Mouse (Mus musculus) midbrain, embryonic 13.5 days (tissue): ENCODE measurements around the gene Gm45521. TPM values are rescaled to one million over a fixed set of nuclear protein-coding genes. Genes with fewer than 3 reads are reported as not detected.

Experiments
- ATAC-seq: fragments of 200-750 bp; cut with Nextera tagmentation; 2 replicates; pipeline ENCODE4 v1.8.0; 2017; ENCODE audit warnings: mild to moderate bottlenecking, moderate TSS enrichment, moderate library complexity
- H3K27ac ChIP-seq: fragments of 300-500 bp; sonication (generic); 2 replicates; pipeline ENCODE4 v1.5.1; 2015; ENCODE audit warnings: inconsistent platforms, mild to moderate bottlenecking, moderate library complexity
- H3K27me3 ChIP-seq: fragments of 300-500 bp; sonication (generic); 2 replicates; pipeline ENCODE4 v1.6.1; 2015; ENCODE audit warnings: mild to moderate bottlenecking, inconsistent platforms
- H3K36me3 ChIP-seq: fragments of 300-500 bp; sonication (generic); 2 replicates; pipeline ENCODE4 v1.6.1; 2015; ENCODE audit warnings: mild to moderate bottlenecking, inconsistent platforms
- H3K4me1 ChIP-seq: fragments of 300-500 bp; sonication (generic); replicated peaks from 2 replicates; pipeline ENCODE4 v1.6.1; 2015; ENCODE audit warnings: inconsistent platforms
- H3K4me2 ChIP-seq: fragments of 300-500 bp; sonication (generic); replicated peaks from 2 replicates; pipeline ENCODE4 v1.6.1; 2015; ENCODE audit warnings: moderate library complexity, mild to moderate bottlenecking, inconsistent platforms
- H3K4me3 ChIP-seq: fragments of 300-500 bp; sonication (generic); replicated peaks from 2 replicates; pipeline ENCODE4 v1.5.1; 2015; ENCODE audit warnings: mild to moderate bottlenecking, inconsistent platforms
- H3K9ac ChIP-seq: fragments of 300-500 bp; sonication (generic); replicated peaks from 2 replicates; pipeline ENCODE4 v1.6.1; 2015; ENCODE audit warnings: mild to moderate bottlenecking, inconsistent platforms
- H3K9me3 ChIP-seq: fragments of 300-500 bp; sonication (generic); 2 replicates; pipeline ENCODE4 v1.6.1; 2016; ENCODE audit warnings: mild to moderate bottlenecking, inconsistent platforms
- WGBS: fragments of 180-500 bp; shearing (Covaris S2); methylation state at CpG from one replicate; pipeline ENCODE4 v1.1.7; 2015; 5-methylcytosine and 5-hydroxymethylcytosine counted together
- polyA plus RNA-seq: library from polyadenylated mRNA; unstranded; fragments of >200 nt; fragmentation: Nextera tagmentation; extraction: Ambion mirVana; gene quantifications from 2 replicates; pipeline ENCODE4 v1.2.1, GENCODE M21; 2015

Gm45521 gene
- polyA plus RNA-seq = 0.42 TPM in 1 of 2 replicates, not detected in the other

GRCm38 (mm10) chr14:7957049-7957448 lies at the start of gene Gm45521:
Gene Gm45521 (plus strand): TSS chr14:7957288.
- Histone ChIP-seq H3K36me3 (no peaks in the 10 kb centered on the region), H3K27me3 (no peaks in the 10 kb centered on the region), H3K9me3 (no peaks in the 10 kb centered on the region), H3K4me3 (no peak within 1 kb of the TSS), H3K4me2 (no peak within 1 kb of the TSS), H3K27ac (no peak within 1 kb of the TSS), H3K4me1 (peaks cover 12% of the 10 kb centered on the region), H3K9ac (no peak within 1 kb of the TSS)
- WGBS = 45% methylated on average over 9 of the region's 9 CpGs
- peak; percentile 57 for ATAC-seq

GRCm38 (mm10) chr14:7909472-7909871 lies 47.6 kb upstream of the Gm45521 start:
- Histone ChIP-seq H3K9ac (no peak overlapping the region), H3K4me1 (no peaks in the 10 kb centered on the region), H3K36me3 (peaks cover 49% of the 10 kb centered on the region), H3K27ac (no peak overlapping the region), H3K27me3 (no peaks in the 10 kb centered on the region), H3K4me2 (no peak overlapping the region), H3K4me3 (no peak overlapping the region), H3K9me3 (no peaks in the 10 kb centered on the region)
- no peak for ATAC-seq
- WGBS = 67% methylated on average over 10 of the region's 10 CpGs

GRCm38 (mm10) chr14:7913842-7914241 lies 43.2 kb upstream of the Gm45521 start:
- 73% methylated on average over 7 of the region's 7 CpGs for WGBS
- H3K4me2 ChIP-seq = no peak overlapping the region
- no peak overlapping the region for H3K9ac ChIP-seq
- H3K9me3 ChIP-seq = no peaks in the 10 kb centered on the region
- no peak overlapping the region for H3K4me3 ChIP-seq
- H3K36me3 ChIP-seq = peaks cover 57% of the 10 kb centered on the region
- no peak overlapping the region for H3K27ac ChIP-seq
- 0 out of 2 replicates have a peak, but pooled peaks have one; percentile 50 for ATAC-seq
- no peaks in the 10 kb centered on the region for H3K27me3 ChIP-seq
- H3K4me1 ChIP-seq = no peaks in the 10 kb centered on the region

GRCm38 (mm10) chr14:7914461-7914860 lies 42.6 kb upstream of the Gm45521 start:
- Histone ChIP-seq H3K36me3 (peaks cover 58% of the 10 kb centered on the region), H3K9me3 (no peaks in the 10 kb centered on the region), H3K4me1 (no peaks in the 10 kb centered on the region), H3K27ac (no peak overlapping the region), H3K9ac (no peak overlapping the region), H3K27me3 (no peaks in the 10 kb centered on the region), H3K4me2 (no peak overlapping the region), H3K4me3 (no peak overlapping the region)
- 0 out of 2 replicates have a peak, but pooled peaks have one; percentile 17 for ATAC-seq
- 83% methylated on average over 4 of the region's 4 CpGs for WGBS

- Histone ChIP-seq H3K36me3 (peaks cover 75% of the 10 kb centered on the region), H3K4me3 (no peak overlapping the region), H3K4me2 (no peak overlapping the region), H3K4me1 (no peaks in the 10 kb centered on the region), H3K9ac (no peak overlapping the region), H3K9me3 (no peaks in the 10 kb centered on the region), H3K27me3 (no peaks in the 10 kb centered on the region), H3K27ac (no peak overlapping the region)
- no peak for ATAC-seq
- WGBS = 85% methylated on average over 6 of the region's 6 CpGs
Observed at GRCm38 (mm10) chr14:7918150-7918991, 38.7 kb upstream of the Gm45521 start.

GRCm38 (mm10) chr14:7919309-7919708 lies 37.8 kb upstream of the Gm45521 start:
- Histone ChIP-seq H3K27ac (no peak overlapping the region), H3K27me3 (no peaks in the 10 kb centered on the region), H3K4me1 (no peaks in the 10 kb centered on the region), H3K4me2 (no peak overlapping the region), H3K4me3 (no peak overlapping the region), H3K9ac (no peak overlapping the region), H3K9me3 (no peaks in the 10 kb centered on the region), H3K36me3 (peaks cover 82% of the 10 kb centered on the region)
- ATAC-seq = no peak
- WGBS = 92% methylated on average over 5 of the region's 5 CpGs

DNA sequence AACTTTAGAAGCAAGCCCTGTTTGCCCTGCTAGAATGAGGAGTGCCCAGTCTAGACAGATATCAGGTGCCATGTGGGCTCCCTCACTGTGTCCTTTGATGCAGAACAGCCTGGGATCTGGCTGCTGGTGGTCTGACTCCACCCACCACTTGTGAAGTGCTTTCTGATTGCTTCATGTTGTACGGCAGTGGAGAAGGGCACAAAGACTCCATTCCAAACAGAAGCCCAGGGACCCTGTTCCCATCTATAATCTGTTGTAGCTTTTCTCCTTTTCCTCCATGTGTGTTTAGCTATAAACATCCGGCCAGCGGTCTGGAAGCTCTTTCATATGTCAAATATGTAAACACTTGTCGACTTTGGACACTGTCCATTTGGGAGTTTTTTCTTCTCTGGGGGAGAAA lies 37.2 kb upstream of the Gm45521 start:
- WGBS = 76% methylated on average over 4 of the region's 4 CpGs
- peaks cover 83% of the 10 kb centered on the region for H3K36me3 ChIP-seq

GRCm38 (mm10) chr14:7921459-7921858 lies 35.6 kb upstream of the Gm45521 start:
- 93% methylated on average over 5 of the region's 5 CpGs for WGBS
- H3K4me3 ChIP-seq = no peak overlapping the region
- no peaks in the 10 kb centered on the region for H3K4me1 ChIP-seq
- no peak for ATAC-seq
- no peak overlapping the region for H3K27ac ChIP-seq
- H3K36me3 ChIP-seq = peaks cover 77% of the 10 kb centered on the region
- H3K27me3 ChIP-seq = no peaks in the 10 kb centered on the region
- no peak overlapping the region for H3K9ac ChIP-seq
- H3K4me2 ChIP-seq = no peak overlapping the region
- no peaks in the 10 kb centered on the region for H3K9me3 ChIP-seq

More for the DNA sequence above, 37.2 kb upstream of the Gm45521 start:
- ATAC-seq = no peak
- no peak overlapping the region for H3K9ac ChIP-seq
- H3K4me2 ChIP-seq = no peak overlapping the region
- no peak overlapping the region for H3K4me3 ChIP-seq
- H3K27me3 ChIP-seq = no peaks in the 10 kb centered on the region
- H3K27ac ChIP-seq = no peak overlapping the region
- no peaks in the 10 kb centered on the region for H3K9me3 ChIP-seq
- H3K4me1 ChIP-seq = no peaks in the 10 kb centered on the region

DNA sequence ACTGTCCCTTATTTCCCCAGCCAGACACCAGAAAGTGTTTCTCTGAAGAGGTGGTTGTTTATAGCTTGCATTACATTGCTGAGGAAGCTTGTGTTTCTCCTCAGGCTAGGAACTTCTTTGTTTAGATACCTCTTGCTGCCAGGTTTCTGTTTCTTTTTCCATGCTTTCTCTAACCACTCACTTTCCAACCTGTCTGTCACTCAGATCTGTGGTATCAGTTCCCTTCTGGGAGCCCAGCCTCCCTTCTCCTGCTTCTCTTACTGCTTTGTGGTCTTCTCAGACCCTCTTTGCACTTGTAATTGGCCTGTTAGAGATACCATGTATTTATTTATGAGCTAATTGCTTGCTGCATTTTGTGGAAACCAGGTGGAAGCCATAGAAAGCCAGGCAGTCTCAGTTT lies 33.5 kb upstream of the Gm45521 start:
- H3K9me3 ChIP-seq = no peaks in the 10 kb centered on the region
- H3K27me3 ChIP-seq = no peaks in the 10 kb centered on the region
- no peak overlapping the region for H3K27ac ChIP-seq
- H3K36me3 ChIP-seq = peaks cover 68% of the 10 kb centered on the region
- no peak for ATAC-seq
- no peak overlapping the region for H3K9ac ChIP-seq
- H3K4me3 ChIP-seq = no peak overlapping the region
- no peaks in the 10 kb centered on the region for H3K4me1 ChIP-seq
- no peak overlapping the region for H3K4me2 ChIP-seq

- Histone ChIP-seq H3K36me3 (peaks cover 79% of the 10 kb centered on the region), H3K27ac (no peak overlapping the region), H3K9ac (no peak overlapping the region), H3K9me3 (no peaks in the 10 kb centered on the region), H3K4me2 (no peak overlapping the region), H3K4me1 (no peaks in the 10 kb centered on the region), H3K27me3 (no peaks in the 10 kb centered on the region), H3K4me3 (no peak overlapping the region)
- ATAC-seq = no peak
- WGBS = 77% methylated on average over 1 of the region's 1 CpGs
Observed at GRCm38 (mm10) chr14:7928362-7928761, 28.7 kb upstream of the Gm45521 start.

GRCm38 (mm10) chr14:7929029-7929428 lies 28.1 kb upstream of the Gm45521 start:
- 92% methylated on average over 7 of the region's 7 CpGs for WGBS
- H3K27me3 ChIP-seq = no peaks in the 10 kb centered on the region
- ATAC-seq = no peak
- H3K9ac ChIP-seq = no peak overlapping the region
- H3K4me2 ChIP-seq = no peak overlapping the region
- no peak overlapping the region for H3K4me3 ChIP-seq
- peaks cover 79% of the 10 kb centered on the region for H3K36me3 ChIP-seq
- H3K9me3 ChIP-seq = no peaks in the 10 kb centered on the region
- H3K4me1 ChIP-seq = no peaks in the 10 kb centered on the region
- no peak overlapping the region for H3K27ac ChIP-seq

- Histone ChIP-seq H3K36me3 (peaks cover 80% of the 10 kb centered on the region), H3K4me3 (no peak overlapping the region), H3K9ac (no peak overlapping the region), H3K4me2 (no peak overlapping the region), H3K4me1 (peaks cover 4% of the 10 kb centered on the region; the same call in 1 of the 2 replicates), H3K27ac (no peak overlapping the region), H3K27me3 (no peaks in the 10 kb centered on the region), H3K9me3 (no peaks in the 10 kb centered on the region)
- 97% methylated on average over 4 of the region's 4 CpGs for WGBS
- no peak for ATAC-seq
Observed at GRCm38 (mm10) chr14:7932151-7932550, 24.9 kb upstream of the Gm45521 start.
